Mouse (Mus musculus) Patski (cell line): Measurements from ENCODE around the gene Pitpnm2. TPM values are rescaled to one million over a fixed set of nuclear protein-coding genes. Genes with fewer than 3 reads are reported as not detected.
A peak's percentile ranks its signal among the peaks of the same experiment; 100 is the strongest.

ENCODE experiments used
- ATAC-seq: fragments of 100-300 bp; one replicate; pipeline ENCODE4 v1.8.0; 2021
- CTCF ChIA-PET: fragments of 350-600 bp; sonication (Branson Sonifier 250); formaldehyde crosslinking; loops from one replicate; lab custom pipeline; 2022; ENCODE audit warnings: inconsistent platforms; lab: Charles Lee
- POLR2A ChIA-PET: fragments of 350-600 bp; sonication (Branson Sonifier 250); formaldehyde crosslinking; loops from one replicate; lab custom pipeline; 2022; ENCODE audit warnings: antibody characterized with exemption, inconsistent platforms; lab: Charles Lee
- DNase-seq: peaks from one replicate; pipeline ENCODE4 v3.0.0-alpha.2; 2011; ENCODE audit warnings: low read depth, low spot score
- H3K27me3 ChIP-seq: fragments of 371-371 bp; one replicate; pipeline ENCODE4 v1.5.1; 2021
- CTCF ChIP-seq: fragments of 100-300 bp; IDR thresholded peaks from one replicate; pipeline ENCODE4 v1.5.1; 2021
- in situ Hi-C: fragments of 300-500 bp; cut with MboI; formaldehyde crosslinking; loops from 3 replicates; pipeline ENCODE4 v1.11.1; 2018; ENCODE audit warnings: low pct_unique_long_range_greater_than_20kb, mixed read lengths
- polyA plus RNA-seq: library from polyadenylated mRNA; unstranded; gene quantifications from one replicate; pipeline ENCODE4 v1.2.3, GENCODE M21; 2021

Gene Pitpnm2
- polyA plus RNA-seq, 1 experiment from 2014 or later, result 33.3 TPM

DNA sequence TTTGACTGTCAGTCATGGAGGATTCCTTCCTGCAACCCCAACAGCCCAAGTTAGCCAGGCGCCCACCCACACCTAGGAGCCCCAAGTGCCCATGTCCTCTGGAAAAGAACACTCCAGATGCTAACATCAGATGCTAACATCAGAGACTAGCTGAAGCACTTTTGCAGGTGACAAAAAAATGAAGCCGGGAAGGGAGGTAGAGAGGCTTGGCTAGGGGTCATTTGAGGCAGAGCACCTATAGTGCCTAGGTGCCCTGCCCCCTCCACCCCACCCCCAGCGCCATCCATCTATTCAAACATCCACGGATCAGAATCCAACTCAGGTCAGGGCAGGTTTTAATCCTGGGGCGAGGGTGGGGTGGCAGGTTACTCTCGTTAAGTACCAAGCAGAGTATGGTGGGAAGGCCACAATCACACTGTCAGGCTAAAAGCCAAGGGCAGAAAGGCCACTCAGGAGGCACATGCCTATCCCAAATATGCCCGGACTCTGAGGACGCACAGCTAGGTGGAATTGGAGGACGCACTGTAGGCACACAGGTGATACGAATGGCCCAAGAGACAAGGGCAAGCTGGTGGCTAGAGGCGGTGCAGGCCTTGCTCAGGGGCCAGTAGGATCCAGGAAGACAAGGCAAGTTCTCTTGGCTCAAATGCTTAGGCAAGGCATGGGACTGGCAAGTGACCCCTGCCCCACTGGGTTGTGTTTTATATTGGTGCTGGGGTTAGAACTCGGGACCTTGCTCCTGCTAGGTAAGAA, 155.5 kb downstream of the Pitpnm2 start:
- ATAC-seq, result no peak
- ChIA-PET POLR2A (interaction anchor here (0.5 to 1.2 kb wide), 3 partner anchors 18 to 226 kb away, joined by 3 to 7 read pairs (median 4); partner anchors contain the start of gene Ogfod2), CTCF (interaction anchor here (2.2 to 2.3 kb wide), 2 partner anchors 9 to 94 kb away, joined by 6 to 9 read pairs; no protein-coding TSS in a partner anchor)
- no peaks in the 10 kb centered on the region for H3K27me3 ChIP-seq
- DNase-seq, result no peak
- no peak for TF ChIP-seq CTCF
- in situ Hi-C loops, result loop anchor here (25.0 kb wide), 1 partner anchor 132 kb away; the partner anchor contains the start of gene Hip1r

DNA sequence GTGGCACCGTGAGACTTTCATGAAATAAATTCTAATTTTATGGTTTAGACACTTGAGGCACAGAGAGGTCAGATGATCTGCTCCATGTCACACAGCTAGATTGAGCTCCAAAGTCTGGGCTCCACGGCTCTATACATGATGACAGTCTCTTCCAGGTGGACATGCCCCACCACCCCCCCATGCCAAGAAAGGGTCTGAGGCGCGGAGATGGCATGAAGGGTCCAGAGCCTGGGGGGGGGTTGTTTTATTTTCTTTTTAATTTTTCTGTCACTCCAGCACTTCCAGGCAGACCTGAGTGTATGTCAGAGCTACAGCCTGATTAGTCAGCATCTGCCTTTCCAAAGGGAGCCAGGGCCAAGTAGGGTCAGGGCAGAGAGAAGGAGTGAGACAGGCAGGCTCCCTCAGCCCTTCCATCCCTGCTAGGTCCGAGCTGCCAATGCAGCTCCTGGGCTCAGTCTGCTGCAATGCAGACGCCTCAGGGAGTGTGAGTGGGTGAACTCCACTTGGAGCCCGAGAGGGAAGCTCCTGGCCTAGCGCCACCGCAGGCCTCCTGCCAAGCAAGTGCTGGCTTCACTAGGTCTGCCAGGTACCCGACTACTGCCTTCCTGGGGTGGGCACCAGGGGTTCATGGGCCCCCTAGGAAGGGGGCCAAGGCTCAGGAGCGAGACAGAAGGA, 156.3 kb downstream of the Pitpnm2 start:
- no peak for DNase-seq
- H3K27me3 ChIP-seq, result no peaks in the 10 kb centered on the region
- ATAC-seq, result no peak
- CTCF ChIA-PET, result interaction anchor here (2.2 to 2.3 kb wide), 2 partner anchors 9 to 93 kb away, joined by 6 to 9 read pairs; no protein-coding TSS in a partner anchor
- TF ChIP-seq CTCF, result no peak
- POLR2A ChIA-PET, result interaction anchor here (0.5 to 1.2 kb wide), 3 partner anchors 19 to 162 kb away, joined by 3 to 4 read pairs (median 3); partner anchors contain the start of gene Ogfod2
- in situ Hi-C loops, result loop anchor here (25.0 kb wide), 1 partner anchor 131 kb away; the partner anchor contains the start of gene Hip1r

DNA sequence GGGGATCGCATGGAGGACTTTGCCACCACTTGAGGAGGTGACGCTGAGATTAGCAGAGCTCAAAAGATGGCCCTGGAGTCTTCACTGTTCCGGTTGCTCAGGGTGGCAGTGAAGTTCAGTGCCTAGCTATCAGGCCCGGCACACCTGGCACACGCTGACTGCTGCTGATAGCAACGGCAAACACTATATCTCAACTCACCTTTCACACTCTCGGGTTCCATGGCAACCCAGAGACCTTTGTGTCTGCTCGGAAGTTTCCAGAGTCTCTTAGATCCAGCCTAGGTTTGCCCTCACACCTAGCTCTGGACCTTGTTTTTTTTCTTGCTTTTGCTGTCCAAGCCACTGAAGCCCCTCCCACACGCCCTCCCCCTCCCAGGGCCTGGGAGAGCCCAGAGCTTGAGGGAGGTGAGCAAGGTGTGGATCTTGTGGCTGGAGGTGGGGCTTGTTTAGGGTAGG, 157.6 kb downstream of the Pitpnm2 start:
- no peak for TF ChIP-seq CTCF
- DNase-seq (no peak), ATAC-seq (no peak)
- no peaks in the 10 kb centered on the region for H3K27me3 ChIP-seq
- POLR2A ChIA-PET, result no interaction called here
- in situ Hi-C loops, result loop anchor here (25.0 kb wide), 1 partner anchor 130 kb away; the partner anchor contains the start of gene Hip1r
- CTCF ChIA-PET, result no interaction called here

- in situ Hi-C loops, result loop anchor here (25.0 kb wide), 1 partner anchor 128 kb away; the partner anchor contains the start of gene Hip1r
- ChIA-PET POLR2A (no interaction called here), CTCF (no interaction called here)
- ATAC-seq (no peak), DNase-seq (no peak)
- TF ChIP-seq CTCF, result no peak
- no peaks in the 10 kb centered on the region for H3K27me3 ChIP-seq
These were observed 159.7 kb downstream of the Pitpnm2 start for GRCm38 (mm10) chr5:124089868-124090267.

- DNase-seq, result no peak
- ATAC-seq, result no peak
- no peak for TF ChIP-seq CTCF
- ChIA-PET POLR2A (interaction anchor here (0.9 kb wide), 1 partner anchor 94 kb away, joined by 3 read pairs; no protein-coding TSS in a partner anchor), CTCF (interaction anchor here (1.2 to 3.4 kb wide), 2 partner anchors 85 to 150 kb away, joined by 3 to 51 read pairs; no protein-coding TSS in a partner anchor)
- in situ Hi-C loops, result loop anchor here (25.0 kb wide), 1 partner anchor 125 kb away; the partner anchor contains the start of gene Hip1r
- no peaks in the 10 kb centered on the region for H3K27me3 ChIP-seq
These were observed 162.7 kb downstream of the Pitpnm2 start for GRCm38 (mm10) chr5:124086876-124087275.

- DNase-seq, result no peak
- in situ Hi-C loops, result loop anchor here (25.0 kb wide), 1 partner anchor 123 kb away; the partner anchor contains the start of gene Hip1r
- ChIA-PET CTCF (interaction anchor here (0.7 to 3.4 kb wide), 19 partner anchors 8 to 152 kb away, joined by 3 to 51 read pairs (median 8); partner anchors contain the start of gene Abcb9), POLR2A (interaction anchor here (1.4 to 3.0 kb wide), 2 partner anchors 55 to 81 kb away, joined by 5 to 12 read pairs; no protein-coding TSS in a partner anchor)
- no peak for ATAC-seq
- no peak for TF ChIP-seq CTCF
- no peaks in the 10 kb centered on the region for H3K27me3 ChIP-seq
These were observed 164.0 kb downstream of the Pitpnm2 start for GRCm38 (mm10) chr5:124085513-124085912.

DNA sequence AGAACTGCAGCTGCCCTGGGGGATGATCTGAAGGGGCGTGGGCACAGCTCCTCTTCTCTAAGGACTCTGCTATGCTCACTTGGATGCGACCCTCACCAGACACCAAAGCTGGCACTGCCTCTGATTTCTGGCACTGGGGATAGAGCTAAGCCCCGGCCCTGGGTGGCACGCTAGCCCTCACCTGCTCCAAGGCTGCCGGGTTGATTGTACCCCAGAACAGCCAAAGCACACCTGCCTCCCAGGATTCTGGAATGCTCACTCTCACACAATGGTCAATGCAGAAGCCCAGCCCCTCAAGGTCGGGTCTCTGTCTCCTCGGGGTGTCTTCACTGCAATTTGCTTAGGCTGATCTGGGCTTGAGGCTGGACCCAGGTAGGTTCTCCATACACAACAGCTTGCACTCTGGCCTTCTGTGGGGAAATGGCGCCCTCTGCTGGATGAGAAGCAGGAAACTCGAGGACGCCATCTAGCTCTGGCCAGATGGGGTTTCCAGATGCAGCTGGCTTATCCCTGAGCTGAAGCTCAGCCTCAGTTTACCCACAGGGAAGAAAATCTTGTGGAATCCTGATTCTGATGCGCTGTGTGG, 164.9 kb downstream of the Pitpnm2 start:
- ChIA-PET CTCF (interaction anchor here (0.6 to 3.4 kb wide), 23 partner anchors 9 to 151 kb away, joined by 3 to 51 read pairs (median 4); partner anchors contain the start of gene Abcb9), POLR2A (interaction anchor here (0.7 to 3.0 kb wide), 4 partner anchors 54 to 227 kb away, joined by 3 to 12 read pairs (median 6); no protein-coding TSS in a partner anchor)
- ATAC-seq, result peak; percentile 51
- peak; percentile 25 for DNase-seq
- TF ChIP-seq CTCF, result no peak
- no peaks in the 10 kb centered on the region for H3K27me3 ChIP-seq
- in situ Hi-C loops, result loop anchor here (5.0 to 25.0 kb wide), 2 partner anchors 82 to 122 kb away; partner anchors contain the start of gene Hip1r

DNA sequence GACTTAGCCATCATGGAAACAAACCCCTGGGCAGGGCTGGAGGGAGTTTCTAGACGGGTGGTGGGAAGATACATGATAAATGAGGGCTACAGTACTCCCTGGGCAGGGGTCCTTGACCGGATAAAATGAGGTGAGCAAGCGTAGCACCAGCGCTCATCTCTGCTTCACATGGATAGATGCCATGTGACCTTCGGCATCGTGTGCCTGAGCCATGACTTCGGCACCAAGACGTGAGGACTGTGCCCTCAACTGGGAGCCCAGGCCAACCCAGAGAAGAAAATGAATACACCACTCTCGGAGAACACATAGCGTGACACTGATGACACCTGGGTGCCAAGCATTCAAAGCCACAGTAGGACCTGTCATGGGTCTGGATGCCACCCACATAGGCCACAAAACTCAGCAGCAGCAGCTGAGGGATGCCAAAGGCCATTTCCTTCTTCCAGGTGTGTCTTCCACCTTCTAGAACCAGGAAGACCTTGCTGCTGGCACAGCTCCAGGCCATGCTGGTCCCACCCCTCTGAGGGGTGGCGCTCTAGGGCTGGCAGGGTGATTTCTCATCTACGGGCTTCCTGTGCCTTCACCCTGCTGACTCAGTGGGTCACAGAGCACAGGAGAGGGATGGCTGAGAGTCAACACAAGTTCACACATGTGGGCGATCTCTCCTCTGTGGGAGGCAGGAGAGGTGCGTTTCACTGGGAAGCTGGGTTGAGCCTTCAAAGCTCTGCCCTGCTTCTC, 165.5 kb downstream of the Pitpnm2 start:
- ATAC-seq (no peak), DNase-seq (no peak)
- TF ChIP-seq CTCF, result no peak
- CTCF ChIA-PET, result interaction anchor here (0.6 to 3.4 kb wide), 20 partner anchors 10 to 150 kb away, joined by 3 to 51 read pairs (median 4); partner anchors contain the start of gene Abcb9
- in situ Hi-C loops, result loop anchor here (5.0 to 25.0 kb wide), 2 partner anchors 82 to 122 kb away; partner anchors contain the start of gene Hip1r
- no peaks in the 10 kb centered on the region for H3K27me3 ChIP-seq
- POLR2A ChIA-PET, result interaction anchor here (1.1 to 3.0 kb wide), 3 partner anchors 53 to 84 kb away, joined by 5 to 12 read pairs (median 6); no protein-coding TSS in a partner anchor
